14 mouse cellular contexts compared by ENCODE assay signal in the genomic region with DNA sequence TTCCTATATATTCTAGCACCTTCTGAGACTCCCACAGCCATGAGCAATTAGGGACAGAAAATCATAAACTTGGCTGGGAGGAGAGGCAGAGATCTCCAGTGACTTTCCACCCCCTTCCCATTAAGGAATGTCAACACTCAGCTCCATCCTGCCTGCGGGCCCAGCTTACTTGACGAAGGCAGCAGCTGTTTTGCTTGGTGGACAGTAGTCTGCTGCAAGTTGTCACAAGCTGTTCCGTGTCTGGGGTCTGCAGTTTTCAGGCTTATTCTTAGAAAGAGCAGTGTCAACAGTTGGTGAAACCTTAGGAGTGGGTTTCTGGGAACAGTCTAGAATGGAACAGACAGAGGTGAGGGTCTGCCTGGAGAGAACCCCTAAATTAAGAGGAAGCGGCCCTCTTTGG.
DNase-seq lines count a peak whose midpoint lies in the region; ATAC-seq and TF ChIP-seq lines count a peak whose summit lies in the region.
"Had no signal": no experiment of that assay in that cellular context is flagged by ENCODE, and none has a peak within 500 bp of the region (broad histone marks: within the 10 kb centered on the region; RNA-seq: fewer than 3 reads in every experiment).

No protein-coding gene starts in this region.

- H3K4me1 ChIP-seq in heart, embryonic 10.5 days, result peaks cover 96% of the 10 kb centered on the region
- H3K4me1 ChIP-seq in bone marrow, adult 2 months (ENCODE audit: control insufficient read depth, insufficient read depth, low read length), result peaks cover 24% of the 10 kb centered on the region
- H3K4me1 ChIP-seq in intestine, embryonic 16.5 days (ENCODE audit: control insufficient read depth, insufficient read depth, low read length), result peaks cover 69% of the 10 kb centered on the region

- TF ChIP-seq POLR2A in bone marrow, adult 2 months (IDR thresholded peaks at IDR 0.05; ENCODE audit: borderline replicate concordance, control insufficient read depth, low read depth, low read length), result no peak

- TF ChIP-seq CTCF in layer of hippocampus, adult 2 months (conservative IDR thresholded peaks at IDR 0.05), result no peak
- no peak for TF ChIP-seq CTCF in bone marrow, adult 2 months (IDR thresholded peaks at IDR 0.05; ENCODE audit: control insufficient read depth, insufficient read depth, low read length)

- H3K27ac ChIP-seq in heart, embryonic 10.5 days, result 0 out of 2 replicates have a peak overlapping the region, but pooled peaks have one; percentile 59
- H3K27ac ChIP-seq in layer of hippocampus, adult 2 months, result peak overlapping the region; percentile 95
- H3K27ac ChIP-seq in bone marrow, adult 2 months (ENCODE audit: control insufficient read depth, insufficient read depth, low read depth, low read length, poor library complexity), result peak overlapping the region; percentile 40
- H3K27ac ChIP-seq in intestine, embryonic 16.5 days (ENCODE audit: low read length), result peak overlapping the region; percentile 50
- H3K27ac ChIP-seq: liver, embryonic 15.5 days; midbrain, embryonic 13.5 days had no signal

- H3K36me3 ChIP-seq in heart, embryonic 10.5 days, result peaks cover 7% of the 10 kb centered on the region; the same call in 1 of the 2 replicates
- no peaks in the 10 kb centered on the region for H3K36me3 ChIP-seq in intestine, embryonic 16.5 days (ENCODE audit: control insufficient read depth, insufficient read depth, low read length)
- H3K36me3 ChIP-seq: liver, embryonic 15.5 days; midbrain, embryonic 13.5 days had no signal

- no peak overlapping the region for H3K4me2 ChIP-seq in intestine, embryonic 16.5 days (ENCODE audit: low read depth, low read length)
- H3K4me2 ChIP-seq: liver, embryonic 15.5 days; midbrain, embryonic 13.5 days had no signal

- H3K9me3 ChIP-seq in heart, embryonic 10.5 days, result no peaks in the 10 kb centered on the region
- H3K9me3 ChIP-seq in intestine, embryonic 16.5 days (ENCODE audit: control insufficient read depth, low read length), result no peaks in the 10 kb centered on the region
- H3K9me3 ChIP-seq: liver, embryonic 15.5 days; midbrain, embryonic 13.5 days had no signal

- WGBS in heart, embryonic 10.5 days, result 27% methylated on average over 4 of the region's 4 CpGs
- WGBS in bone marrow, adult 2 months, result 57% methylated on average over 4 of the region's 4 CpGs
- WGBS in intestine, embryonic 16.5 days, result 47% methylated on average over 4 of the region's 4 CpGs

- ATAC-seq in intestine, embryonic 16.5 days, result no peak
- ATAC-seq: midbrain, embryonic 13.5 days had no signal

- no peak overlapping the region for H3K9ac ChIP-seq in intestine, embryonic 16.5 days (ENCODE audit: low read depth, low read length)
- H3K9ac ChIP-seq: liver, embryonic 15.5 days; midbrain, embryonic 13.5 days had no signal

- no peaks in the 10 kb centered on the region for H3K27me3 ChIP-seq in heart, embryonic 10.5 days (ENCODE audit: insufficient read depth, poor library complexity, severe bottlenecking)
- no peaks in the 10 kb centered on the region for H3K27me3 ChIP-seq in intestine, embryonic 16.5 days (replicated peaks; ENCODE audit: control insufficient read depth, insufficient read depth, low read length)
- H3K27me3 ChIP-seq: liver, embryonic 15.5 days; midbrain, embryonic 13.5 days had no signal

- DNase-seq in heart, embryonic 10.5 days (ENCODE audit: low spot score), result no peak
- no peak for DNase-seq in heart, adult 9 months (ENCODE audit: low spot score in 2 of 2)
- DNase-seq in layer of hippocampus, adult 2 months (ENCODE audit: low spot score in 2 of 2), result no peak
- no peak for DNase-seq in layer of hippocampus, postnatal 14 days (ENCODE audit: low spot score in 2 of 2)
- no peak for DNase-seq in adrenal gland, postnatal 25 days
- DNase-seq in cerebellum, adult 8-10 months, result no peak
- DNase-seq: B cell, adult 2 months; cerebellum, postnatal 10 days; thymus, postnatal 14 days had no signal

- H3K4me3 ChIP-seq in heart, embryonic 10.5 days, result no peak overlapping the region
- no peak overlapping the region for H3K4me3 ChIP-seq in layer of hippocampus, adult 2 months
- H3K4me3 ChIP-seq in bone marrow, adult 2 months (replicated peaks; ENCODE audit: control insufficient read depth, low read depth, low read length), result no peak overlapping the region
- H3K4me3 ChIP-seq in intestine, embryonic 16.5 days (ENCODE audit: low read length), result no peak overlapping the region
- H3K4me3 ChIP-seq: erythroblast, embryonic 14.5 days; liver, embryonic 15.5 days; midbrain, embryonic 13.5 days had no signal

Comparison
In these comparisons a context has a peak if more than half of its experiments do, and no peak if none do; other contexts are left out.
1. H3K27ac ChIP-seq: peak in every context shown above with its lines; median percentile 95 in layer of hippocampus, adult 2 months; 59 in heart, embryonic 10.5 days; 50 in intestine, embryonic 16.5 days; 40 in bone marrow, adult 2 months.